Mouse (Mus musculus): ENCODE data around the gene Tmem211.

Tmem211 gene

GRCm38 (mm10) chr5:113271207-113271811 is 44.6 kb downstream of the Tmem211 start:
- DNase-seq (ENCODE audit: low spot score in 2 of 2): peak; percentile 70 to 78

GRCm38 (mm10) chr5:113275839-113276238 is 49.1 kb downstream of the Tmem211 start:
- DNase-seq (ENCODE audit: low spot score in 2 of 2): no peak

GRCm38 (mm10) chr5:113280138-113280856 is 53.6 kb downstream of the Tmem211 start:
- DNase-seq (ENCODE audit: low spot score in 2 of 2): no peak

- DNase-seq (ENCODE audit: low spot score in 2 of 2): no peak
These were observed 54.8 kb downstream of the Tmem211 start for GRCm38 (mm10) chr5:113281557-113281956.

- DNase-seq (ENCODE audit: low spot score in 2 of 2): no peak
These were observed 57.0 kb downstream of the Tmem211 start for GRCm38 (mm10) chr5:113283726-113284125.

GRCm38 (mm10) chr5:113285541-113285940 is 58.8 kb downstream of the Tmem211 start:
- no peak for DNase-seq (ENCODE audit: low spot score in 2 of 2)

- DNase-seq (ENCODE audit: low spot score in 2 of 2): no peak
These were observed 59.3 kb downstream of the Tmem211 start for GRCm38 (mm10) chr5:113286048-113286447.

GRCm38 (mm10) chr5:113286591-113287520 is 60.1 kb downstream of the Tmem211 start:
- DNase-seq (ENCODE audit: low spot score in 2 of 2): peak; percentile 77 to 82

- DNase-seq (ENCODE audit: low spot score in 2 of 2): no peak
These were observed 61.1 kb downstream of the Tmem211 start for GRCm38 (mm10) chr5:113287762-113288161.

- peak; percentile 76 to 78 for DNase-seq (ENCODE audit: low spot score in 2 of 2)
These were observed 61.8 kb downstream of the Tmem211 start for GRCm38 (mm10) chr5:113288490-113288889.

Data from right cerebral cortex, adult 2 months (tissue).